Mouse (Mus musculus) cortical plate, adult 2 months (tissue): ENCODE measurements around the gene Traf7. TPM values are rescaled to one million over a fixed set of nuclear protein-coding genes. Genes with fewer than 3 reads are reported as not detected.
A peak's percentile ranks its signal among the peaks of the same experiment; 100 is the strongest.

ENCODE experiments used
- H3K27ac ChIP-seq: fragments of 200-500 bp; 2 replicates; pipeline ENCODE4 v1.5.1; 2012; ENCODE audit warnings: low read length, control low read depth, inconsistent platforms; ENCODE audit not compliant: insufficient read depth
- H3K4me1 ChIP-seq: fragments of 200-500 bp; 2 replicates; pipeline ENCODE4 v1.6.1; 2011; ENCODE audit warnings: low read length; ENCODE audit not compliant: control insufficient read depth, insufficient read depth
- H3K4me3 ChIP-seq: fragments of 200-500 bp; 2 replicates; pipeline ENCODE4 v1.5.1; 2011; ENCODE audit warnings: mild to moderate bottlenecking, low read length, control low read depth; ENCODE audit not compliant: insufficient read depth
- CTCF ChIP-seq: fragments of 200-500 bp; IDR thresholded peaks from 2 replicates; pipeline ENCODE4 v1.5.1; 2011; ENCODE audit warnings: mild to moderate bottlenecking, control low read depth, low read length; ENCODE audit not compliant: insufficient read depth; ENCODE audit errors: extremely low read depth
- POLR2A ChIP-seq: fragments of 200-500 bp; IDR thresholded peaks from 2 replicates; pipeline ENCODE4 v1.6.1; 2011; ENCODE audit warnings: mild to moderate bottlenecking, low read length, control low read depth; ENCODE audit not compliant: insufficient read depth; ENCODE audit errors: extremely low read depth
- polyA plus RNA-seq: library from polyadenylated mRNA; depleted of rRNA; stranded (reverse); fragments of >200 nt; gene quantifications from 2 replicates; pipeline ENCODE4 v1.2.3, GENCODE M21; 2012; rRNA removed

Gene Traf7
- polyA plus RNA-seq, 1 experiment, result 176 TPM

GRCm38 (mm10) chr17:24470701-24471527, 56.8 kb downstream of the Traf7 start:
- H3K4me3 ChIP-seq, result peak overlapping the region; percentile 56
- TF ChIP-seq POLR2A (no peak), CTCF (no peak)
- H3K4me1 ChIP-seq, result peaks cover 9% of the 10 kb centered on the region
- H3K27ac ChIP-seq, result peak overlapping the region; percentile 95

GRCm38 (mm10) chr17:24469910-24470602, 57.7 kb downstream of the Traf7 start, which contains the start of the genes E4f1 and Pgp:
Gene E4f1 (minus strand): TSS chr17:24470313.
Gene Pgp (plus strand): TSS chr17:24470392.
- TF ChIP-seq CTCF, result no peak
- peak; percentile 62; the same call in 1 of the 2 replicates for TF ChIP-seq POLR2A
- Histone ChIP-seq H3K4me1 (peaks cover 9% of the 10 kb centered on the region), H3K4me3 (peak within 1 kb of the TSS; percentile 56), H3K27ac (peak within 1 kb of the TSS; percentile 95)

GRCm38 (mm10) chr17:24469336-24469909, 58.3 kb downstream of the Traf7 start:
- peaks cover 9% of the 10 kb centered on the region for H3K4me1 ChIP-seq
- peak overlapping the region; percentile 56 for H3K4me3 ChIP-seq
- H3K27ac ChIP-seq, result 0 out of 2 replicates have a peak overlapping the region, but pooled peaks have one; percentile 53
- TF ChIP-seq CTCF, result no peak
- no peak for TF ChIP-seq POLR2A

GRCm38 (mm10) chr17:24468636-24469246, 59.0 kb downstream of the Traf7 start:
- TF ChIP-seq CTCF, result no peak
- no peak for TF ChIP-seq POLR2A
- Histone ChIP-seq H3K27ac (no peak overlapping the region), H3K4me3 (no peak overlapping the region), H3K4me1 (peaks cover 9% of the 10 kb centered on the region)

- no peak for TF ChIP-seq CTCF
- no peak for TF ChIP-seq POLR2A
- Histone ChIP-seq H3K4me1 (no peaks in the 10 kb centered on the region), H3K4me3 (no peak overlapping the region), H3K27ac (no peak overlapping the region)
These were observed 64.2 kb downstream of the Traf7 start for GRCm38 (mm10) chr17:24463374-24464133.

- Histone ChIP-seq H3K4me3 (no peak overlapping the region), H3K4me1 (no peaks in the 10 kb centered on the region), H3K27ac (no peak overlapping the region)
- TF ChIP-seq POLR2A (no peak), CTCF (no peak)
These were observed 64.8 kb downstream of the Traf7 start for GRCm38 (mm10) chr17:24462932-24463331.

GRCm38 (mm10) chr17:24461580-24461979, 66.2 kb downstream of the Traf7 start:
- TF ChIP-seq POLR2A, result no peak
- peak; percentile 33; the same call in 1 of the 2 replicates for TF ChIP-seq CTCF
- Histone ChIP-seq H3K27ac (no peak overlapping the region), H3K4me1 (no peaks in the 10 kb centered on the region), H3K4me3 (no peak overlapping the region)

Other genes with a start within 250 kb of the Traf7 start
- gene Abca17, start 176.9 kb downstream of the Traf7 start, polyA plus RNA-seq, result 0.86 and 1.3 TPM in 2 replicates
- gene Abca3, start 176.0 kb downstream of the Traf7 start, polyA plus RNA-seq, result 52.2 and 52.7 TPM in 2 replicates
- 264 and 280 TPM in 2 replicates for gene Rnps1, start 113.4 kb downstream of the Traf7 start, polyA plus RNA-seq
- 55.4 and 55.9 TPM in 2 replicates for gene Eci1, start 101.3 kb downstream of the Traf7 start, polyA plus RNA-seq
- 19.0 and 20.7 TPM in 2 replicates for gene Dnase1l2, start 84.8 kb downstream of the Traf7 start, polyA plus RNA-seq
- 77.3 and 79.2 TPM in 2 replicates for gene E4f1, start 57.6 kb downstream of the Traf7 start, polyA plus RNA-seq
- 97.1 and 99.3 TPM in 2 replicates for gene Pgp, start 57.5 kb downstream of the Traf7 start, polyA plus RNA-seq
- 1.1 and 1.4 TPM in 2 replicates for gene Bricd5, start 54.1 kb downstream of the Traf7 start, polyA plus RNA-seq
- 37.0 and 39.1 TPM in 2 replicates for gene Mlst8, start 48.9 kb downstream of the Traf7 start, polyA plus RNA-seq
- gene Caskin1, start 39.3 kb downstream of the Traf7 start, polyA plus RNA-seq, result 106 and 109 TPM in 2 replicates
- 97.3 and 102 TPM in 2 replicates for gene Rab26, start 6.3 kb upstream of the Traf7 start, polyA plus RNA-seq
- gene Pkd1, start 21.9 kb upstream of the Traf7 start, polyA plus RNA-seq, result 82.0 and 91.8 TPM in 2 replicates
- 163 and 192 TPM in 2 replicates for gene Tsc2, start 104.7 kb upstream of the Traf7 start, polyA plus RNA-seq
- 9.7 and 10.8 TPM in 2 replicates for gene Nthl1, start 104.7 kb upstream of the Traf7 start, polyA plus RNA-seq
- 68.2 and 69.0 TPM in 2 replicates for gene Slc9a3r2, start 122.4 kb upstream of the Traf7 start, polyA plus RNA-seq
- gene Npw, start 130.5 kb upstream of the Traf7 start, polyA plus RNA-seq, result 0.34 and 0.50 TPM in 2 replicates
- gene Zfp598, start 141.7 kb upstream of the Traf7 start, polyA plus RNA-seq, result 53.5 and 53.6 TPM in 2 replicates
- 177 and 184 TPM in 2 replicates for gene Syngr3, start 162.0 kb upstream of the Traf7 start, polyA plus RNA-seq
- gene Gfer, start 168.2 kb upstream of the Traf7 start, polyA plus RNA-seq, result 21.1 and 21.5 TPM in 2 replicates
- 5.2 and 6.4 TPM in 2 replicates for gene Noxo1, start 168.3 kb upstream of the Traf7 start, polyA plus RNA-seq
- 53.0 and 53.7 TPM in 2 replicates for gene Tbl3, start 179.7 kb upstream of the Traf7 start, polyA plus RNA-seq
- gene Rnf151, start 190.1 kb upstream of the Traf7 start, polyA plus RNA-seq, result 0.32 and 0.33 TPM in 2 replicates
- gene Rps2, start 190.2 kb upstream of the Traf7 start, polyA plus RNA-seq, result 980 and 1,011 TPM in 2 replicates
- gene Ndufb10, start 196.5 kb upstream of the Traf7 start, polyA plus RNA-seq, result 428 and 431 TPM in 2 replicates
- 0.48 and 0.57 TPM in 2 replicates for gene Rpl3l, start 199.9 kb upstream of the Traf7 start, polyA plus RNA-seq
- 47.3 and 53.0 TPM in 2 replicates for gene Msrb1, start 208.7 kb upstream of the Traf7 start, polyA plus RNA-seq
- gene Hs3st6, start 225.1 kb upstream of the Traf7 start, polyA plus RNA-seq, result 0.29 and 0.44 TPM in 2 replicates